Mouse (Mus musculus) liver, postnatal 0 days (tissue): ENCODE results near the gene Pigq. TPM values are rescaled to one million over a fixed set of nuclear protein-coding genes. Genes with fewer than 3 reads are reported as not detected.

Experiments used
- ATAC-seq: fragments of 200-750 bp; cut with Nextera tagmentation; 2 replicates; pipeline ENCODE4 v1.8.0; 2017; ENCODE audit warnings: mild to moderate bottlenecking, moderate library complexity
- DNase-seq: peaks from one replicate; pipeline ENCODE4 v3.0.0-alpha.2; 2016
- H3K27ac ChIP-seq: fragments of 300-500 bp; sonication (generic); 2 replicates; pipeline ENCODE4 v1.5.1; 2014; ENCODE audit warnings: antibody characterized with exemption, moderate library complexity, mild to moderate bottlenecking, low read depth
- H3K27me3 ChIP-seq: fragments of 300-500 bp; sonication (generic); 2 replicates; pipeline ENCODE4 v1.6.1; 2014; ENCODE audit warnings: low read length, control low read depth, mixed read lengths; ENCODE audit not compliant: insufficient read depth
- H3K36me3 ChIP-seq: fragments of 300-500 bp; sonication (generic); replicated peaks from 2 replicates; pipeline ENCODE4 v1.6.1; 2014; ENCODE audit warnings: mild to moderate bottlenecking, control low read depth, low read length, moderate library complexity, mixed read lengths; ENCODE audit not compliant: insufficient read depth
- H3K4me1 ChIP-seq: fragments of 300-500 bp; sonication (generic); 2 replicates; pipeline ENCODE4 v1.6.1; 2014; ENCODE audit warnings: antibody characterized with exemption, mild to moderate bottlenecking, control low read depth; ENCODE audit not compliant: insufficient read depth
- H3K4me2 ChIP-seq: fragments of 300-500 bp; sonication (generic); 2 replicates; pipeline ENCODE4 v1.6.1; 2014; ENCODE audit warnings: low read depth, mild to moderate bottlenecking, low read length, moderate library complexity, mixed read lengths
- H3K4me3 ChIP-seq: fragments of 300-500 bp; sonication (generic); 2 replicates; pipeline ENCODE4 v1.5.1; 2014; ENCODE audit warnings: low read depth, low read length
- H3K9ac ChIP-seq: fragments of 300-500 bp; sonication (generic); replicated peaks from 2 replicates; pipeline ENCODE4 v1.6.1; 2014; ENCODE audit warnings: mild to moderate bottlenecking, moderate library complexity
- H3K9me3 ChIP-seq: fragments of 300-500 bp; sonication (generic); 2 replicates; pipeline ENCODE4 v1.6.1; 2016; ENCODE audit warnings: mild to moderate bottlenecking, control low read depth, low read length, mixed read lengths
- CTCF ChIP-seq: sonication (generic); IDR thresholded peaks from 2 replicates; pipeline ENCODE4 v1.5.1; 2016; ENCODE audit warnings: antibody characterized with exemption, low read depth
- EP300 ChIP-seq: IDR thresholded peaks from 2 replicates; pipeline ENCODE4 v1.6.1; 2016; ENCODE audit warnings: antibody characterized with exemption, low read depth, mild to moderate bottlenecking
- WGBS: fragments of 180-500 bp; shearing (Covaris S2); extraction: QIAGEN DNeasy Blood & Tissue Kit; methylation state at CpG from one replicate; pipeline ENCODE4 v1.1.7; 2014; ENCODE audit not compliant: insufficient replicate concordance; 5-methylcytosine and 5-hydroxymethylcytosine counted together
- polyA plus RNA-seq: library from polyadenylated mRNA; unstranded; fragments of >200 nt; fragmentation: Nextera tagmentation; extraction: Ambion mirVana; gene quantifications from 2 replicates; pipeline ENCODE4 v1.2.1, GENCODE M21; 2015

Pigq gene
- polyA plus RNA-seq: 56.0 and 58.7 TPM in 2 replicates

GRCm38 (mm10) chr17:25944366-25945163 is at the start of gene Pigq, which contains the start of gene Nhlrc4:
Gene Pigq, minus strand, starts transcription at chr17:25944936.
Gene Nhlrc4, minus strand, starts transcription at chr17:25944961.
- DNase-seq (no peak), ATAC-seq (peak; percentile 20)
- Histone ChIP-seq H3K36me3 (peaks cover 12% of the 10 kb centered on the region), H3K27me3 (0 out of 2 replicates have a peak, but pooled peaks cover under 1% of the 10 kb centered on the region), H3K9ac (peak within 1 kb of the TSS; percentile 68), H3K27ac (peak within 1 kb of the TSS; percentile 87), H3K4me1 (peaks cover 50% of the 10 kb centered on the region), H3K9me3 (no peaks in the 10 kb centered on the region), H3K4me3 (peak within 1 kb of the TSS; percentile 79; the same call in 1 of the 2 replicates), H3K4me2 (peak within 1 kb of the TSS; percentile 78)
- 35% methylated on average over 6 of the region's 6 CpGs for WGBS
- TF ChIP-seq CTCF (no peak), EP300 (peak; percentile 18; the same call in 1 of the 2 replicates)

- H3K27ac ChIP-seq: no peak overlapping the region
- H3K4me3 ChIP-seq: no peak overlapping the region
- no peaks in the 10 kb centered on the region for H3K9me3 ChIP-seq
- WGBS: 53% methylated on average over 3 of the region's 3 CpGs
- TF ChIP-seq CTCF: no peak
- no peak for TF ChIP-seq EP300
- H3K4me1 ChIP-seq: peaks cover 4% of the 10 kb centered on the region; the same call in 1 of the 2 replicates
- 0 out of 2 replicates have a peak, but pooled peaks cover 2% of the 10 kb centered on the region for H3K36me3 ChIP-seq
- H3K27me3 ChIP-seq: no peaks in the 10 kb centered on the region
- H3K4me2 ChIP-seq: no peak overlapping the region
- DNase-seq: no peak
- H3K9ac ChIP-seq: no peak overlapping the region
- no peak for ATAC-seq
Measured at GRCm38 (mm10) chr17:25993489-25993888, 48.8 kb upstream of the Pigq start.

GRCm38 (mm10) chr17:25992274-25992673 is 47.5 kb upstream of the Pigq start:
- Histone ChIP-seq H3K4me1 (peaks cover 4% of the 10 kb centered on the region; the same call in 1 of the 2 replicates), H3K4me2 (no peak overlapping the region), H3K27me3 (no peaks in the 10 kb centered on the region), H3K4me3 (no peak overlapping the region), H3K9ac (no peak overlapping the region), H3K9me3 (no peaks in the 10 kb centered on the region), H3K36me3 (0 out of 2 replicates have a peak, but pooled peaks cover 2% of the 10 kb centered on the region), H3K27ac (no peak overlapping the region)
- 89% methylated on average over 4 of the region's 4 CpGs for WGBS
- TF ChIP-seq EP300 (no peak), CTCF (no peak)
- DNase-seq (no peak), ATAC-seq (no peak)

- Histone ChIP-seq H3K27me3 (no peaks in the 10 kb centered on the region), H3K27ac (0 out of 2 replicates have a peak overlapping the region, but pooled peaks have one; percentile 22), H3K9ac (no peak overlapping the region), H3K36me3 (0 out of 2 replicates have a peak, but pooled peaks cover 2% of the 10 kb centered on the region), H3K4me2 (no peak overlapping the region), H3K4me1 (peaks cover 11% of the 10 kb centered on the region), H3K4me3 (no peak overlapping the region), H3K9me3 (no peaks in the 10 kb centered on the region)
- TF ChIP-seq CTCF (no peak), EP300 (no peak)
- DNase-seq: no peak
- 31% methylated on average over 5 of the region's 5 CpGs for WGBS
- no peak for ATAC-seq
Measured at GRCm38 (mm10) chr17:25990331-25990730, 45.6 kb upstream of the Pigq start.

- Histone ChIP-seq H3K4me3 (peak within 1 kb of the TSS; percentile 85), H3K4me1 (peaks cover 32% of the 10 kb centered on the region), H3K9me3 (no peaks in the 10 kb centered on the region), H3K4me2 (peak within 1 kb of the TSS; percentile 86), H3K27me3 (no peaks in the 10 kb centered on the region), H3K36me3 (0 out of 2 replicates have a peak, but pooled peaks cover 2% of the 10 kb centered on the region), H3K9ac (peak within 1 kb of the TSS; percentile 93), H3K27ac (peak within 1 kb of the TSS; percentile 86)
- TF ChIP-seq EP300 (no peak), CTCF (0 out of 2 replicates have a peak, but pooled peaks have one; percentile 1)
- under 1% methylated on average over 91 of the region's 91 CpGs for WGBS
- DNase-seq (peak; percentile 91), ATAC-seq (peak; percentile 98)
Measured at GRCm38 (mm10) chr17:25985306-25986294, 40.9 kb upstream of the Pigq start, which contains the start of gene Capn15. Gene Capn15, minus strand, starts transcription at chr17:25985796.
